Comparison of ENCODE assay signal across 18 mouse cellular contexts in genomic region chr17:5424156-5424555, GRCm38 (mm10). TPM values are rescaled to one million over a fixed set of nuclear protein-coding genes. Genes with fewer than 3 reads are reported as not detected.
DNase-seq lines count a peak whose midpoint lies in the region; TF ChIP-seq lines count a peak whose summit lies in the region.
"Had no signal": no experiment of that assay in that cellular context is flagged by ENCODE, and none has a peak within 500 bp of the region (broad histone marks: within the 10 kb centered on the region; RNA-seq: fewer than 3 reads in every experiment).

No protein-coding gene starts in this region.

- no peak for TF ChIP-seq CTCF in gastrocnemius, adult 2 months (IDR thresholded peaks at IDR 0.05)

- peak; percentile 40 to 57 for DNase-seq in cerebellum, postnatal 25 days
- DNase-seq in cerebellum, adult 8-10 months, result no peak
- peak; percentile 57 for DNase-seq in gastrocnemius, adult 2 months
- no peak for DNase-seq in gastrocnemius, postnatal 14 days
- DNase-seq in right cerebral cortex, adult 2 months (ENCODE audit: low spot score in 2 of 2), result peak; percentile 44 to 47
- DNase-seq in right cerebral cortex, postnatal 14 days, result no peak
- no peak for DNase-seq in adrenal gland, postnatal 10 days
- DNase-seq: heart, adult 18-20 months; kidney, adult 2 months; layer of hippocampus, adult 9-11 months; liver, embryonic 13.5 days; lung, embryonic 14.5 days; spleen, adult 18-20 months had no signal

- intact Hi-C loops in gastrocnemius, adult 2 months (cut with DNase I), result no loop called here
- intact Hi-C loops in gastrocnemius, postnatal 14 days (cut with DNase I; ENCODE audit: low total_unique reads), result no loop called here

- H3K27ac ChIP-seq in gastrocnemius, adult 2 months, result peak overlapping the region; percentile 31; the same call in 1 of the 2 replicates
- H3K27ac ChIP-seq: heart, embryonic 15.5 days; hindbrain, embryonic 15.5 days; kidney, postnatal 0 days; liver, embryonic 13.5 days; midbrain, embryonic 12.5 days had no signal

- H3K4me3 ChIP-seq in gastrocnemius, adult 2 months, result no peak overlapping the region
- H3K4me3 ChIP-seq: heart, embryonic 15.5 days; hindbrain, embryonic 15.5 days; liver, embryonic 13.5 days; midbrain, embryonic 12.5 days had no signal

RNA-seq across cellular contexts. Expression of gene Ldhal6b, which starts 5.6 kb away (rescaled TPM):
- under 1 TPM; 0.56 to 0.99 TPM for total RNA-seq in gastrocnemius, adult 2 months (2021)
- total RNA-seq in gastrocnemius, postnatal 14 days (2021), result under 1 TPM; 0.14 to 0.47 TPM
- 1 to 10 TPM in 1 of 2 experiments, under 1 TPM in 1; 0.90 to 1.9 TPM for total RNA-seq in adrenal gland, postnatal 10 days (2021)
- total RNA-seq: hematopoietic stem cell, adult 5-6 weeks had no signal

RNA-seq across cellular contexts. Expression of gene Tmem242, which starts 15.9 kb away (rescaled TPM):
- 100 to 1,000 TPM; 134 to 164 TPM for total RNA-seq in gastrocnemius, adult 2 months (2021)
- 100 to 1,000 TPM; 113 to 123 TPM for total RNA-seq in gastrocnemius, postnatal 14 days (2021)
- 100 to 1,000 TPM; 145 to 151 TPM for total RNA-seq in adrenal gland, postnatal 10 days (2021)

Comparison
In these comparisons a context has a peak if more than half of its experiments do, and no peak if none do; other contexts are left out.
1. DNase-seq: peak in cerebellum, postnatal 25 days (2 of 2), gastrocnemius, adult 2 months (single experiment) and right cerebral cortex, adult 2 months (2 of 2); none in cerebellum, adult 8-10 months (single experiment), gastrocnemius, postnatal 14 days (single experiment), right cerebral cortex, postnatal 14 days (single experiment) and adrenal gland, postnatal 10 days (single experiment).